Mouse (Mus musculus) megakaryocyte, embryonic 14.5 days (primary cell): ENCODE data around the gene B3glct. TPM values are rescaled to one million over a fixed set of nuclear protein-coding genes. Genes with fewer than 3 reads are reported as not detected.

Experiments
- H3K27me3 ChIP-seq: replicated peaks from 2 replicates; pipeline ENCODE3; 2012; ENCODE audit warnings: inconsistent platforms
- H3K36me3 ChIP-seq: replicated peaks from 2 replicates; pipeline ENCODE3; 2012; ENCODE audit warnings: low read length, inconsistent platforms, mixed read lengths
- H3K4me1 ChIP-seq: 2 replicates; pipeline ENCODE4 v1.6.1; 2012; ENCODE audit warnings: inconsistent platforms
- H3K4me3 ChIP-seq: replicated peaks from 2 replicates; pipeline ENCODE3; 2012; ENCODE audit warnings: moderate library complexity, mild to moderate bottlenecking, inconsistent platforms
- H3K9me3 ChIP-seq: 2 replicates; pipeline ENCODE4 v1.6.1; 2012; ENCODE audit warnings: inconsistent platforms
- FLI1 ChIP-seq: IDR thresholded peaks from 2 replicates; pipeline ENCODE4 v1.6.1; 2012; ENCODE audit warnings: low read length, inconsistent platforms, mixed read lengths
- GATA1 ChIP-seq: IDR thresholded peaks from 3 replicates; pipeline ENCODE4 v1.6.1; 2012; ENCODE audit warnings: mixed read lengths, low read length, inconsistent platforms, borderline replicate concordance
- polyA plus RNA-seq: library from polyadenylated mRNA; stranded (reverse); fragments of >175 nt; gene quantifications from 2 replicates; pipeline ENCODE4 v1.2.3, GENCODE M21; 2012; ENCODE audit warnings: low replicate concordance; ENCODE audit not compliant: insufficient read depth

Gene B3glct
- polyA plus RNA-seq, 1 experiment = 2.1 TPM

- H3K36me3 ChIP-seq = no peaks in the 10 kb centered on the region
- no peak for TF ChIP-seq GATA1
- TF ChIP-seq FLI1 = no peak
- no peak overlapping the region for H3K4me3 ChIP-seq
- H3K4me1 ChIP-seq = no peaks in the 10 kb centered on the region
- H3K27me3 ChIP-seq = no peaks in the 10 kb centered on the region
- H3K9me3 ChIP-seq = peaks cover 23% of the 10 kb centered on the region
Observed at GRCm38 (mm10) chr5:149662980-149663379, 15.1 kb upstream of the B3glct start.

- no peaks in the 10 kb centered on the region for H3K27me3 ChIP-seq
- H3K9me3 ChIP-seq = peaks cover 24% of the 10 kb centered on the region
- H3K4me3 ChIP-seq = no peak overlapping the region
- TF ChIP-seq GATA1 (no peak), FLI1 (no peak)
- no peaks in the 10 kb centered on the region for H3K36me3 ChIP-seq
- no peaks in the 10 kb centered on the region for H3K4me1 ChIP-seq
Observed at GRCm38 (mm10) chr5:149663417-149663816, 14.6 kb upstream of the B3glct start.

GRCm38 (mm10) chr5:149677196-149677595 is 834 bp upstream of the B3glct start:
- Histone ChIP-seq H3K36me3 (no peaks in the 10 kb centered on the region), H3K27me3 (peaks cover 36% of the 10 kb centered on the region), H3K4me1 (peaks cover 14% of the 10 kb centered on the region), H3K9me3 (peaks cover 5% of the 10 kb centered on the region), H3K4me3 (no peak overlapping the region)
- TF ChIP-seq FLI1 (no peak), GATA1 (no peak)

- H3K4me1 ChIP-seq = peaks cover 14% of the 10 kb centered on the region
- H3K9me3 ChIP-seq = no peaks in the 10 kb centered on the region
- H3K4me3 ChIP-seq = peak overlapping the region; percentile 94
- peaks cover 28% of the 10 kb centered on the region for H3K27me3 ChIP-seq
- no peak for TF ChIP-seq FLI1
- no peak for TF ChIP-seq GATA1
- no peaks in the 10 kb centered on the region for H3K36me3 ChIP-seq
Observed at GRCm38 (mm10) chr5:149678990-149679348, 939 bp downstream of the B3glct start.

GRCm38 (mm10) chr5:149679362-149679761 is 1.3 kb downstream of the B3glct start:
- Histone ChIP-seq H3K9me3 (no peaks in the 10 kb centered on the region), H3K4me1 (peaks cover 14% of the 10 kb centered on the region), H3K36me3 (no peaks in the 10 kb centered on the region), H3K27me3 (peaks cover 28% of the 10 kb centered on the region), H3K4me3 (no peak overlapping the region)
- TF ChIP-seq GATA1 (no peak), FLI1 (no peak)

- no peaks in the 10 kb centered on the region for H3K9me3 ChIP-seq
- peaks cover 28% of the 10 kb centered on the region for H3K27me3 ChIP-seq
- TF ChIP-seq FLI1 = no peak
- no peak for TF ChIP-seq GATA1
- no peak overlapping the region for H3K4me3 ChIP-seq
- H3K4me1 ChIP-seq = peaks cover 14% of the 10 kb centered on the region
- H3K36me3 ChIP-seq = no peaks in the 10 kb centered on the region
Observed at GRCm38 (mm10) chr5:149679886-149680285, 1.9 kb downstream of the B3glct start.

- Histone ChIP-seq H3K36me3 (no peaks in the 10 kb centered on the region), H3K4me1 (peaks cover 14% of the 10 kb centered on the region), H3K9me3 (no peaks in the 10 kb centered on the region), H3K4me3 (no peak overlapping the region), H3K27me3 (peaks cover 23% of the 10 kb centered on the region)
- no peak for TF ChIP-seq FLI1
- no peak for TF ChIP-seq GATA1
Observed at GRCm38 (mm10) chr5:149680946-149681345, 2.9 kb downstream of the B3glct start.

GRCm38 (mm10) chr5:149689860-149690259 is 11.8 kb downstream of the B3glct start:
- Histone ChIP-seq H3K4me3 (no peak overlapping the region), H3K9me3 (peaks cover 21% of the 10 kb centered on the region), H3K27me3 (no peaks in the 10 kb centered on the region), H3K4me1 (no peaks in the 10 kb centered on the region), H3K36me3 (no peaks in the 10 kb centered on the region)
- TF ChIP-seq FLI1 (no peak), GATA1 (no peak)

GRCm38 (mm10) chr5:149692548-149692947 is 14.5 kb downstream of the B3glct start:
- Histone ChIP-seq H3K4me1 (no peaks in the 10 kb centered on the region), H3K27me3 (no peaks in the 10 kb centered on the region), H3K36me3 (no peaks in the 10 kb centered on the region), H3K9me3 (peaks cover 40% of the 10 kb centered on the region), H3K4me3 (no peak overlapping the region)
- no peak for TF ChIP-seq GATA1
- no peak for TF ChIP-seq FLI1

GRCm38 (mm10) chr5:149693200-149693599 is 15.2 kb downstream of the B3glct start:
- Histone ChIP-seq H3K4me1 (no peaks in the 10 kb centered on the region), H3K4me3 (no peak overlapping the region), H3K36me3 (no peaks in the 10 kb centered on the region), H3K27me3 (no peaks in the 10 kb centered on the region), H3K9me3 (peaks cover 45% of the 10 kb centered on the region)
- TF ChIP-seq FLI1 = no peak
- TF ChIP-seq GATA1 = no peak

GRCm38 (mm10) chr5:149693968-149694367 is 15.9 kb downstream of the B3glct start:
- H3K9me3 ChIP-seq = peaks cover 45% of the 10 kb centered on the region
- H3K4me3 ChIP-seq = no peak overlapping the region
- TF ChIP-seq FLI1 = no peak
- no peak for TF ChIP-seq GATA1
- no peaks in the 10 kb centered on the region for H3K27me3 ChIP-seq
- H3K4me1 ChIP-seq = no peaks in the 10 kb centered on the region
- no peaks in the 10 kb centered on the region for H3K36me3 ChIP-seq
